Mouse (Mus musculus): Measurements from ENCODE around the gene Mvb12b.
"Not testable (repeated sequence)": the region's sequence is repeated elsewhere in the genome, so short reads cannot be mapped to it uniquely, and the experiment has no call there.

Gene Mvb12b

GRCm38 (mm10) chr2:33887328-33888099 lies at the start of gene Mvb12b:
TSS of gene Mvb12b (minus strand) at chr2:33887946.
- ATAC-seq (ENCODE audit: low TSS enrichment) = peak; percentile 71

DNA sequence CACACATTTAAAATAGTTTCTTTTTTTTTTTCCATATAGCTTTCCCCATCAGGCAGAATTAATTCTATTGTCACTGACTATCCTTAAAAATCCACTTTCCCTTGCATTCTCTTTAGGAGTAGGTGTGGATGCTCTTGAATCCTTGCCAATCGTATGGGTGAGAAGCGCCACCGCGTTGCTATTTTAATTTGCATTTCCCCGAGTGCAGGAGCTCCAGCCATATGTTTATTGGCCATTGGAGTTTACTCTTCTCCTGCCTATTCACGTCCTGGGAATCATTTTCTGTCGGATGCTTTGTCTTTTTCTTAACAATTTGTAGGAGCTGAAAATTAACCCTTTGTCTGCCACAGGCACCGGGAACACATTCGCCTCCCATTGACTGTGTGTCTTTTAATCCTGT lies 48.0 kb upstream of the Mvb12b start:
- ATAC-seq (ENCODE audit: low TSS enrichment) = peak; percentile 77

GRCm38 (mm10) chr2:33933606-33934510 lies 46.1 kb upstream of the Mvb12b start:
- ATAC-seq (ENCODE audit: low TSS enrichment) = no peak

- ATAC-seq (ENCODE audit: low TSS enrichment) = no peak
Measured at GRCm38 (mm10) chr2:33931161-33931560, 43.4 kb upstream of the Mvb12b start.

GRCm38 (mm10) chr2:33925288-33925687 lies 37.5 kb upstream of the Mvb12b start:
- ATAC-seq (ENCODE audit: low TSS enrichment) = no peak

- no peak for ATAC-seq (ENCODE audit: low TSS enrichment)
Measured at GRCm38 (mm10) chr2:33923482-33923881, 35.7 kb upstream of the Mvb12b start.

GRCm38 (mm10) chr2:33922466-33922865 lies 34.7 kb upstream of the Mvb12b start:
- ATAC-seq (ENCODE audit: low TSS enrichment) = no peak

- no peak for ATAC-seq (ENCODE audit: low TSS enrichment)
Measured at GRCm38 (mm10) chr2:33919934-33920615, 32.3 kb upstream of the Mvb12b start.

DNA sequence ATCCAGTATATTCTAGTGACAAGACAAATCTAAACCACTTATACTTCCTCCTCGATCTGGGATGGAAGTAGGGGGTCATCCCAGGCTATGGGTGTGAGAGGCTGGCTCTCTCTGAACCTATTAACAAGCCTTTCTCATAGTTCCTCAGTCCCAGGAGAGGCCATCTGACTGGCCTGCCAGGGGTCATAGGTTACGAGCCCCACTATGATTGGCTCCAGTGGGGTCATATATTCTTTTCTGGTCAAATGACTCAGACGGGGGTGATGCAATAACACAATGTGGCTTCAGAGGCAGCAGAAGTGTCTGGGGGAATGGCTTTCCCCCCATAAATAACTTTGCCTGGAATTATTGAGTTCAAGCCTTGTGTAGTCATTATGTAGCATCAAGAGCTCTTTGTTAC lies 31.1 kb upstream of the Mvb12b start:
- no peak for ATAC-seq (ENCODE audit: low TSS enrichment)

DNA sequence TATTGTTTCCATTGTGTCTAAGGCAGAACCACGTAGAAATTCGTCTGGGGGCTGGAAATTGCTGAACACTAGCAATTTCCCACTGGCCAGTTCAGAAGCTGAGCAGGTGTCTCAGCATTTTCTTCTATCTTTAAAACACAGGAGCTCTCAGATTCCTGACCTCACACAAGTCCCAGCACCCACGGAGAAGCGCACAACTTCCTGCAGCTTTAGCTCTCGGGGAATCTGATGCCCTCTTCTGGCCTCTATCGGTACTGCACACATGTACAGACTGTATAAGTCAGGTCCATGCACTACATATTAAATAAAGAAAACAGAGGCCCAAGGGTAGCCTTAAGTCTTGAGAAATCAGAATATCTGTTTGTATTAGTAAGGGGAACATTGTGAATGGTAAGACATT lies 30.6 kb upstream of the Mvb12b start:
- no peak for ATAC-seq (ENCODE audit: low TSS enrichment)

DNA sequence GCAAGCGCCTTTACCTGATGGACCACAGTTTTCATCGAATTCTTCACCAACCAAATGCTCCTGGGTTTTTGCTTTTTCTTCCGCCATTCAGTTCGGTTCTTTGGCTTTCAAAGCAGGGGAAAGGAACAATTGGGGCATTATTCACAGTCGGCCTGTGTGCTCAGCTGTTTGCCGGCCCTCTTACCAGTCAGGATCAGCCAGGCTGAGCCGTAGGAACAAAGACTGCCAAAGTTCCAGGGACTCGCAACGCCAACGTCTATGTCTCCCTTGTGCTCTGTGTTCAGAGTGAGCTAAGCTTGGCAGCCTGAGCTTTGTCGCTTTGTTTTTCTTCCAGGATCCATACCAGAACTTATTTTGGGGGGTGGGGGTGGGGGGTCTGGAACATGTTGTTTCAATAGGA lies 28.9 kb upstream of the Mvb12b start:
- ATAC-seq (ENCODE audit: low TSS enrichment) = peak; percentile 69; the same call in 1 of the 2 replicates

DNA sequence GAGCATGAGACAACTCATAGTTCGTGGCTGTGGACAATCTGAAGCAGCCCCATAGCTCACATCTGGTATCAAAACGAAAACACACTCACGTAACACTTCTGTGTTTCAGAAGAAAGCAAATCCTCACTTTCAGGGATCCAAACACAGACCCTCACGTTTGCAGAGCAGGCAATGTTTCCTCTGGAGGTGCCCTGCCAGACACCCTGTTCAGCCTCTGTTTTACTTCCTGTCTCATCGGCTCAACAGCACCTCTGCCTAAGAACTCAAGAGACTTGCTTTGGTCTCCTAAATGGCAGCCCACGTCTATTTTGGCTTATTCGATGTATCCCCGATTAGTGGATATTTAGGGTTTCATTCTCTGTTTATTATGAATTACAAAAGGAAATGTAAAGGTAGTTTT lies 27.3 kb upstream of the Mvb12b start:
- ATAC-seq (ENCODE audit: low TSS enrichment) = no peak

GRCm38 (mm10) chr2:33914334-33914733 lies 26.6 kb upstream of the Mvb12b start:
- no peak for ATAC-seq (ENCODE audit: low TSS enrichment)

DNA sequence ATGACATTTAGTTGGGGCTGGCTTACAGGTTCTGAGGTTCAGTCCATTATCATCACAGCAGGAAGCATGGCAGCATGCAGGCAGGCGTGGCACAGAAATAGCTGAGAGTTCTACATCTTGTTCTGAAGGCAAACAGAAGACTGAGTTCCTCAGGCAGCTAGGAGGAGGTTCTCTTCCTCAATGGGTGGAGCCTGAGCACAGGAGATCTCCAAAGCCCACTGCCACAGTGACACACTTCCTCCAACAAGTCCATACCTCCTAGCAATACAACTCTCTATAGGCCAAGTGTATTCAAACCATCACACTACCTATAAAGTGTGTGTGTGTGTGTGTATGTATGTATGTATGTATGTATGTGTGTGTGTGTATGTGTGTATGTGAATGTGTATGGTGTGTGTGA lies 25.9 kb upstream of the Mvb12b start:
- not testable (repeated sequence) for ATAC-seq (ENCODE audit: low TSS enrichment)

DNA sequence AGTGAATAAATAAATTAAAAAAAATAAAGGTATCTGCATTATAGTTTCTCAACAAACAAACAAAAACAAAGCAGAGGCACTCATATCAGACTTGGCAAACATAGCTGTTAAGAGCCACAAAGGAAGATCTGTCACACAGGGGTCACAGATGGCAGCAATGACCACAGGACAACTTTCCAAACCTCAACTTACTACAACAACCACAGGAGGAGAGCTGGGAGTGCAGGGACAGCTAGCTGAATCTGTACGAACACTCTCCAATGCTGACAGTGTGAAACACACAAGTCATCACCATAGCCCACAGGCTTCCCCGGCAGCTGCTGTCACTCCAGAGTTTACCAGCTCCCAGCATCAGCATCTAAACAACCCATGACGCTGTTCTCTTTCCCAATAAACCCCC lies 25.0 kb upstream of the Mvb12b start:
- no peak for ATAC-seq (ENCODE audit: low TSS enrichment)

GRCm38 (mm10) chr2:33908374-33908773 lies 20.6 kb upstream of the Mvb12b start:
- ATAC-seq (ENCODE audit: low TSS enrichment) = peak; percentile 50; the same call in 1 of the 2 replicates

GRCm38 (mm10) chr2:33907174-33907573 lies 19.4 kb upstream of the Mvb12b start:
- no peak for ATAC-seq (ENCODE audit: low TSS enrichment)

DNA sequence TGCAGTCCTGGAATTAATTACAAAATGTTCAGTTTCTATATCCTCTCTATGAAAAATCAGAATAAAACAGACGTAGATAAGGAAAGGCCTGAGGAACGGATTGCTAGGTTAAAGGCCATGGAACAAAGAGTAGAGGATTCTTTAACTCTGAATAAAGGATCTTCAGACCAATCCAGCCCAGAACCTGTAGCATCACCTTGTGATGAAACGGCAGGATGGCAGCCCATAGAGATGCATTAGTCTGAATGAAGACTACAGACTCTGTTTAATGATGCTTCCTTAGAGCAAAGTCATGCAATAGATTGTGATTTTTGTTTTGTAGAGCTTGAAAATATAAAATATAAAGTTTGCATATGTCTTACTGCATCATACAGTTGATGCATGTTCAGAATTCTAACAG lies 8.1 kb upstream of the Mvb12b start:
- ATAC-seq (ENCODE audit: low TSS enrichment) = no peak

GRCm38 (mm10) chr2:33893151-33893550 lies 5.4 kb upstream of the Mvb12b start:
- no peak for ATAC-seq (ENCODE audit: low TSS enrichment)

GRCm38 (mm10) chr2:33892354-33892753 lies 4.6 kb upstream of the Mvb12b start:
- peak; percentile 84 for ATAC-seq (ENCODE audit: low TSS enrichment)

GRCm38 (mm10) chr2:33888100-33888385 lies 297 bp upstream of the Mvb12b start:
- peak; percentile 21 for ATAC-seq (ENCODE audit: low TSS enrichment)

Data from frontal cortex, adult (tissue).